Mouse (Mus musculus) forebrain, embryonic 12.5 days (tissue): Measurements from ENCODE around the gene Ostm1. TPM values are rescaled to one million over a fixed set of nuclear protein-coding genes. Genes with fewer than 3 reads are reported as not detected.

ENCODE experiments used
- ATAC-seq: fragments of 200-750 bp; cut with Nextera tagmentation; 2 replicates; pipeline ENCODE4 v1.8.0; 2017; ENCODE audit warnings: moderate TSS enrichment; ENCODE audit not compliant: low FRiP score
- H3K27ac ChIP-seq: fragments of 300-500 bp; sonication (generic); 2 replicates; pipeline ENCODE4 v1.5.1; 2016; ENCODE audit warnings: mild to moderate bottlenecking
- H3K27me3 ChIP-seq: fragments of 300-500 bp; sonication (generic); 2 replicates; pipeline ENCODE4 v1.6.1; 2016; ENCODE audit warnings: mild to moderate bottlenecking
- H3K36me3 ChIP-seq: fragments of 300-500 bp; sonication (generic); replicated peaks from 2 replicates; pipeline ENCODE4 v1.6.1; 2016; ENCODE audit warnings: mild to moderate bottlenecking
- H3K4me1 ChIP-seq: fragments of 300-500 bp; sonication (generic); 2 replicates; pipeline ENCODE4 v1.6.1; 2016
- H3K4me2 ChIP-seq: fragments of 300-500 bp; sonication (generic); 2 replicates; pipeline ENCODE4 v1.6.1; 2016; ENCODE audit warnings: mild to moderate bottlenecking, moderate library complexity
- H3K4me3 ChIP-seq: fragments of 300-500 bp; sonication (generic); replicated peaks from 2 replicates; pipeline ENCODE4 v1.5.1; 2016; ENCODE audit warnings: mild to moderate bottlenecking
- H3K9ac ChIP-seq: fragments of 300-500 bp; sonication (generic); 2 replicates; pipeline ENCODE4 v1.6.1; 2016; ENCODE audit warnings: mild to moderate bottlenecking
- H3K9me3 ChIP-seq: fragments of 300-500 bp; sonication (generic); 2 replicates; pipeline ENCODE4 v1.6.1; 2016
- WGBS: fragments of 180-500 bp; shearing (Covaris S2); methylation state at CpG from one replicate; pipeline ENCODE4 v1.1.7; 2016; 5-methylcytosine and 5-hydroxymethylcytosine counted together
- polyA plus RNA-seq: library from polyadenylated mRNA; unstranded; fragments of >200 nt; fragmentation: Nextera tagmentation; extraction: Ambion mirVana; gene quantifications from 2 replicates; pipeline ENCODE4 v1.2.1, GENCODE M21; 2016

Gene Ostm1
- polyA plus RNA-seq, 1 experiment from 2014 or later, result 65.4 TPM

DNA sequence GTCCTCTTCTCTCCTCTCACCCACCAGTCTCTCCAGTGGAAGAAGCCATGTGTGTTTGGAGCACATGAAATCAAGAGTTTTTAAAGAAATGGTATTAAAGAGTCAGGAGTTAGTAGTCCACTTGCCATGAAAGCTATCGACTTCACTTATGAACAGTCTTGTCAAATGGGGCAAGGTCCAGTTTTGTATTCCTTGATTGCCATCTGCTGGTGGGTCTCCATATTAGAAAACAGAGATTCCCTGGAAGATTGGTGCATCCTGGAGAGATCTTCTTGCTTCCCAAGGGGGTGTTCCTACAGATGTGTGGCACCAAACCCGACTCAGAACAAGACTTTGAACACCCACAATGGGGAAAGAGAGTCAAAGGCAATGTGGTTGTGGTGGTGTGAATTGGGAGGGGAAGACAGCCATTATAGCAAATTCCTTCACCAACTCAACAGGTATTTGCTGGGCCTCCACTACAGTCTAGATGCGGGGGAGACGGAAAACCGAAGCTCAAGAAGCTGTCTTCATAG is 151.0 kb downstream of the Ostm1 start:
- H3K4me1 ChIP-seq, result no peaks in the 10 kb centered on the region
- no peaks in the 10 kb centered on the region for H3K36me3 ChIP-seq
- H3K27ac ChIP-seq, result no peak overlapping the region
- H3K4me3 ChIP-seq, result no peak overlapping the region
- no peak overlapping the region for H3K9ac ChIP-seq
- no peak for ATAC-seq
- no peaks in the 10 kb centered on the region for H3K27me3 ChIP-seq
- H3K4me2 ChIP-seq, result no peak overlapping the region
- WGBS, result 64% methylated on average over 5 of the region's 5 CpGs
- no peaks in the 10 kb centered on the region for H3K9me3 ChIP-seq

DNA sequence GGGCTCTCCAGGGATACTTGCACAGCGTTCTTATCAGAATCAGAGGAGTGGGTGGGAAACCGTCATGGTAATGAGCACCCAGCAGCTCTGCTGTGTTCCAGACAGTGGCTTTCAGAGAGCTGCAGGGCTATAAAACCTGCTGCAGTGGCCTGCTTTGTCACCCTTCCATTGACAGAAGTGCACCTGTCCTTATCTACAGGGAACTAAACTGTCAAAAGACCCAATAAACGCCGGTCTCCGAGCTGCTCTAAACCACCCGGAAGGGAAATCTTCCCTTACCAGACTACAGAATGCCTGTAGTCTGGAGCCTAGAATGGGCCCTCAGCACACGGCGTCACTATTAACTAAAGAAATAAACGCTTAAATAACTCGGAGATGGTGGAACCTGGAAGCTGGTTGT is 168.2 kb downstream of the Ostm1 start:
- Histone ChIP-seq H3K27me3 (no peaks in the 10 kb centered on the region), H3K36me3 (no peaks in the 10 kb centered on the region), H3K4me1 (no peaks in the 10 kb centered on the region), H3K4me2 (no peak overlapping the region), H3K27ac (no peak overlapping the region), H3K9ac (no peak overlapping the region), H3K9me3 (no peaks in the 10 kb centered on the region), H3K4me3 (no peak overlapping the region)
- no peak for ATAC-seq
- WGBS, result 81% methylated on average over 10 of the region's 10 CpGs

Other genes with a start within 250 kb of the Ostm1 start
- 4.1 and 4.3 TPM in 2 replicates for gene Afg1l, start 105.3 kb upstream of the Ostm1 start, polyA plus RNA-seq
- 250 and 254 TPM in 2 replicates for gene Snx3, start 81.8 kb upstream of the Ostm1 start, polyA plus RNA-seq
- gene Nr2e1, start 190 bp upstream of the Ostm1 start, polyA plus RNA-seq, result 104 TPM in 2 replicates
- gene Sec63, start 177.7 kb downstream of the Ostm1 start, polyA plus RNA-seq, result 34.6 and 35.4 TPM in 2 replicates